Mouse (Mus musculus): ENCODE results near the gene Slc43a1. TPM values are rescaled to one million over a fixed set of nuclear protein-coding genes. Genes with fewer than 3 reads are reported as not detected.

Slc43a1 gene
- polyA plus RNA-seq, 1 experiment from 2014 or later, result 10.5 TPM

GRCm38 (mm10) chr2:84827283-84827920, 11.2 kb upstream of the Slc43a1 start:
- H3K4me2 ChIP-seq (ENCODE audit: low read length), result peak overlapping the region; percentile 92
- no peaks in the 10 kb centered on the region for H3K9me3 ChIP-seq (ENCODE audit: control insufficient read depth, low read length)
- peak overlapping the region; percentile 65 to 85 for H3K4me3 ChIP-seq (ENCODE audit: control insufficient read depth in 1 of 2, insufficient read depth in 1 of 2, low read depth in 1 of 2, low read length in 2 of 2)
- peak overlapping the region; percentile 84 for H3K9ac ChIP-seq (ENCODE audit: low read length)
- H3K27ac ChIP-seq (replicated peaks in 1 of 2; ENCODE audit: control insufficient read depth in 1 of 2, insufficient read depth in 1 of 2, low read depth in 2 of 2, low read length in 2 of 2), result peak overlapping the region; percentile 63 to 84
- WGBS, result under 1% methylated on average over 29 of the region's 29 CpGs
- H3K4me1 ChIP-seq (ENCODE audit: control insufficient read depth in 2 of 2, insufficient read depth in 2 of 2, low read length in 2 of 2), result peaks cover 5 to 20% of the 10 kb centered on the region in 2 experiments; a peak in 3 of 4 replicates
- no peaks in the 10 kb centered on the region for H3K27me3 ChIP-seq (ENCODE audit: control insufficient read depth, insufficient read depth, low read length)
- peaks cover 23% of the 10 kb centered on the region for H3K36me3 ChIP-seq (ENCODE audit: control insufficient read depth, insufficient read depth, low read length)
- peak; percentile 6; the same call in 1 of the 2 replicates for ATAC-seq (ENCODE audit: insufficient number of reproducible peaks, insufficient read depth, low FRiP score, low read depth)

GRCm38 (mm10) chr2:84831666-84832391, 6.8 kb upstream of the Slc43a1 start:
- no peaks in the 10 kb centered on the region for H3K9me3 ChIP-seq (ENCODE audit: control insufficient read depth, low read length)
- 31% methylated on average over 10 of the region's 10 CpGs for WGBS
- peak; percentile 53; the same call in 1 of the 2 replicates for ATAC-seq (ENCODE audit: insufficient number of reproducible peaks, insufficient read depth, low FRiP score, low read depth)
- no peaks in the 10 kb centered on the region for H3K27me3 ChIP-seq (ENCODE audit: control insufficient read depth, insufficient read depth, low read length)
- no peak overlapping the region; the same call in 1 of the 2 replicates for H3K9ac ChIP-seq (ENCODE audit: low read length)
- H3K4me1 ChIP-seq (ENCODE audit: control insufficient read depth in 2 of 2, insufficient read depth in 2 of 2, low read length in 2 of 2), result peaks cover 0 to 11% of the 10 kb centered on the region in 2 experiments; a peak in 1 of 4 replicates
- no peak overlapping the region for H3K4me3 ChIP-seq (ENCODE audit: control insufficient read depth in 1 of 2, insufficient read depth in 1 of 2, low read depth in 1 of 2, low read length in 2 of 2)
- H3K27ac ChIP-seq (replicated peaks in 1 of 2; ENCODE audit: control insufficient read depth in 1 of 2, insufficient read depth in 1 of 2, low read depth in 2 of 2, low read length in 2 of 2), result 0 out of 4 replicates have a peak overlapping the region, but pooled peaks of 1 of the 2 experiments have one; percentile 19
- peaks cover 23% of the 10 kb centered on the region for H3K36me3 ChIP-seq (ENCODE audit: control insufficient read depth, insufficient read depth, low read length)
- no peak overlapping the region for H3K4me2 ChIP-seq (ENCODE audit: low read length)

GRCm38 (mm10) chr2:84837107-84837506, 1.5 kb upstream of the Slc43a1 start:
- Histone ChIP-seq H3K4me1 (ENCODE audit: control insufficient read depth in 2 of 2, insufficient read depth in 2 of 2, low read length in 2 of 2) (peaks cover 16 to 28% of the 10 kb centered on the region in 2 experiments), H3K9me3 (ENCODE audit: control insufficient read depth, low read length) (no peaks in the 10 kb centered on the region), H3K27ac (replicated peaks in 1 of 2; ENCODE audit: control insufficient read depth in 1 of 2, insufficient read depth in 1 of 2, low read depth in 2 of 2, low read length in 2 of 2) (no peak overlapping the region), H3K36me3 (ENCODE audit: control insufficient read depth, insufficient read depth, low read length) (0 out of 2 replicates have a peak, but pooled peaks cover 2% of the 10 kb centered on the region), H3K27me3 (ENCODE audit: control insufficient read depth, insufficient read depth, low read length) (peaks cover 7% of the 10 kb centered on the region; the same call in 1 of the 2 replicates), H3K9ac (ENCODE audit: low read length) (no peak overlapping the region), H3K4me3 (ENCODE audit: control insufficient read depth in 1 of 2, insufficient read depth in 1 of 2, low read depth in 1 of 2, low read length in 2 of 2) (no peak overlapping the region), H3K4me2 (ENCODE audit: low read length) (no peak overlapping the region)
- WGBS, result 57% methylated on average over 8 of the region's 8 CpGs
- ATAC-seq (ENCODE audit: insufficient number of reproducible peaks, insufficient read depth, low FRiP score, low read depth), result no peak

- Histone ChIP-seq H3K27ac (replicated peaks in 1 of 2; ENCODE audit: control insufficient read depth in 1 of 2, insufficient read depth in 1 of 2, low read depth in 2 of 2, low read length in 2 of 2) (no peak overlapping the region), H3K9ac (ENCODE audit: low read length) (no peak overlapping the region), H3K36me3 (ENCODE audit: control insufficient read depth, insufficient read depth, low read length) (0 out of 2 replicates have a peak, but pooled peaks cover 5% of the 10 kb centered on the region), H3K4me2 (ENCODE audit: low read length) (peak overlapping the region; percentile 92), H3K27me3 (ENCODE audit: control insufficient read depth, insufficient read depth, low read length) (peaks cover 7% of the 10 kb centered on the region; the same call in 1 of the 2 replicates), H3K9me3 (ENCODE audit: control insufficient read depth, low read length) (no peaks in the 10 kb centered on the region), H3K4me3 (ENCODE audit: control insufficient read depth in 1 of 2, insufficient read depth in 1 of 2, low read depth in 1 of 2, low read length in 2 of 2) (peak overlapping the region in 1 of 2 experiments; percentile 74; a peak in 1 of 4 replicates), H3K4me1 (ENCODE audit: control insufficient read depth in 2 of 2, insufficient read depth in 2 of 2, low read length in 2 of 2) (peaks cover 18 to 26% of the 10 kb centered on the region in 2 experiments)
- WGBS, result 44% methylated on average over 9 of the region's 9 CpGs
- no peak for ATAC-seq (ENCODE audit: insufficient number of reproducible peaks, insufficient read depth, low FRiP score, low read depth)
Observed at GRCm38 (mm10) chr2:84837817-84838592, 645 bp upstream of the Slc43a1 start.

GRCm38 (mm10) chr2:84838993-84839980, 637 bp downstream of the Slc43a1 start:
- Histone ChIP-seq H3K9ac (ENCODE audit: low read length) (peak overlapping the region; percentile 80), H3K4me1 (ENCODE audit: control insufficient read depth in 2 of 2, insufficient read depth in 2 of 2, low read length in 2 of 2) (peaks cover 22 to 26% of the 10 kb centered on the region in 2 experiments), H3K4me2 (ENCODE audit: low read length) (peak overlapping the region; percentile 92), H3K27me3 (ENCODE audit: control insufficient read depth, insufficient read depth, low read length) (peaks cover 7% of the 10 kb centered on the region; the same call in 1 of the 2 replicates), H3K27ac (replicated peaks in 1 of 2; ENCODE audit: control insufficient read depth in 1 of 2, insufficient read depth in 1 of 2, low read depth in 2 of 2, low read length in 2 of 2) (peak overlapping the region; percentile 90 to 96), H3K9me3 (ENCODE audit: control insufficient read depth, low read length) (no peaks in the 10 kb centered on the region), H3K4me3 (ENCODE audit: control insufficient read depth in 1 of 2, insufficient read depth in 1 of 2, low read depth in 1 of 2, low read length in 2 of 2) (peak overlapping the region; percentile 74 to 78), H3K36me3 (ENCODE audit: control insufficient read depth, insufficient read depth, low read length) (0 out of 2 replicates have a peak, but pooled peaks cover 13% of the 10 kb centered on the region)
- under 1% methylated on average over 47 of the region's 47 CpGs for WGBS
- no peak for ATAC-seq (ENCODE audit: insufficient number of reproducible peaks, insufficient read depth, low FRiP score, low read depth)

GRCm38 (mm10) chr2:84840016-84840747, 1.5 kb downstream of the Slc43a1 start:
- Histone ChIP-seq H3K4me2 (ENCODE audit: low read length) (peak overlapping the region; percentile 92), H3K27ac (replicated peaks in 1 of 2; ENCODE audit: control insufficient read depth in 1 of 2, insufficient read depth in 1 of 2, low read depth in 2 of 2, low read length in 2 of 2) (peak overlapping the region; percentile 90 to 96), H3K27me3 (ENCODE audit: control insufficient read depth, insufficient read depth, low read length) (peaks cover 7% of the 10 kb centered on the region; the same call in 1 of the 2 replicates), H3K4me1 (ENCODE audit: control insufficient read depth in 2 of 2, insufficient read depth in 2 of 2, low read length in 2 of 2) (peaks cover 22 to 35% of the 10 kb centered on the region in 2 experiments), H3K36me3 (ENCODE audit: control insufficient read depth, insufficient read depth, low read length) (0 out of 2 replicates have a peak, but pooled peaks cover 13% of the 10 kb centered on the region), H3K9me3 (ENCODE audit: control insufficient read depth, low read length) (no peaks in the 10 kb centered on the region), H3K9ac (ENCODE audit: low read length) (peak overlapping the region; percentile 80), H3K4me3 (ENCODE audit: control insufficient read depth in 1 of 2, insufficient read depth in 1 of 2, low read depth in 1 of 2, low read length in 2 of 2) (peak overlapping the region; percentile 74 to 78)
- ATAC-seq (ENCODE audit: insufficient number of reproducible peaks, insufficient read depth, low FRiP score, low read depth), result peak; percentile 91
- WGBS, result under 1% methylated on average over 54 of the region's 54 CpGs

All from heart, embryonic 14.5 days (tissue).